Mouse (Mus musculus) frontal cortex, postnatal 36 days (tissue): ENCODE data around the gene Rfx4.

Experiments used
- DNase-seq, 2 experiments: peaks; one replicate each; pipeline ENCODE4 v3.0.0; 2022; ENCODE audit warnings: low spot score in 2 of 2

Gene Rfx4

GRCm38 (mm10) chr10:84758483-84759431 is 2.9 kb downstream of the Rfx4 start:
- DNase-seq = no peak

- no peak for DNase-seq
These were observed 3.8 kb downstream of the Rfx4 start for GRCm38 (mm10) chr10:84759511-84760117.

- DNase-seq = no peak
These were observed 4.6 kb downstream of the Rfx4 start for GRCm38 (mm10) chr10:84760118-84761111.

- DNase-seq = no peak
These were observed 12.9 kb downstream of the Rfx4 start for GRCm38 (mm10) chr10:84768766-84769165.

- DNase-seq = peak; percentile 46 to 82
These were observed 16.7 kb downstream of the Rfx4 start for GRCm38 (mm10) chr10:84772380-84773130.

- DNase-seq = no peak
These were observed 18.0 kb downstream of the Rfx4 start for GRCm38 (mm10) chr10:84773889-84774288.

- no peak for DNase-seq
These were observed 18.7 kb downstream of the Rfx4 start for GRCm38 (mm10) chr10:84774573-84774972.

- no peak for DNase-seq
These were observed 21.2 kb downstream of the Rfx4 start for GRCm38 (mm10) chr10:84777109-84777508.

GRCm38 (mm10) chr10:84777974-84778373 is 22.1 kb downstream of the Rfx4 start:
- no peak for DNase-seq

GRCm38 (mm10) chr10:84780828-84781227 is 25.0 kb downstream of the Rfx4 start:
- no peak for DNase-seq

- DNase-seq = no peak
These were observed 29.5 kb downstream of the Rfx4 start for GRCm38 (mm10) chr10:84785339-84785738.

- no peak for DNase-seq
These were observed 34.5 kb downstream of the Rfx4 start for GRCm38 (mm10) chr10:84790323-84790722.

- DNase-seq = no peak
These were observed 35.3 kb downstream of the Rfx4 start for GRCm38 (mm10) chr10:84791181-84791580.

GRCm38 (mm10) chr10:84801521-84801920 is 45.7 kb downstream of the Rfx4 start:
- no peak for DNase-seq

- DNase-seq = peak; percentile 7 to 33
These were observed 47.5 kb downstream of the Rfx4 start for GRCm38 (mm10) chr10:84803216-84803844.

GRCm38 (mm10) chr10:84805576-84805975 is 49.7 kb downstream of the Rfx4 start:
- DNase-seq = no peak

- DNase-seq = no peak
These were observed 51.3 kb downstream of the Rfx4 start for GRCm38 (mm10) chr10:84807206-84807605.

GRCm38 (mm10) chr10:84810030-84810849 is 54.4 kb downstream of the Rfx4 start:
- no peak for DNase-seq

- no peak for DNase-seq
These were observed 55.5 kb downstream of the Rfx4 start for GRCm38 (mm10) chr10:84811171-84811912.
